Mouse (Mus musculus) heart, adult 2 months (tissue): ENCODE results near the gene Cnksr1. TPM values are rescaled to one million over a fixed set of nuclear protein-coding genes. Genes with fewer than 3 reads are reported as not detected.

Experiments used
- DNase-seq, 2 experiments: peaks; one replicate each; pipeline ENCODE4 v3.0.0; 2021
- H3K27ac ChIP-seq: fragments of 200-600 bp; 2 replicates; pipeline ENCODE4 v1.8.1; 2022
- H3K27me3 ChIP-seq: fragments of 200-500 bp; 2 replicates; pipeline ENCODE4 v1.6.1; 2012; ENCODE audit warnings: mild to moderate bottlenecking, low read length, inconsistent platforms, mixed read lengths; ENCODE audit not compliant: control insufficient read depth, insufficient read depth
- H3K36me3 ChIP-seq: fragments of 200-500 bp; 2 replicates; pipeline ENCODE4 v1.6.1; 2012; ENCODE audit warnings: low read length, inconsistent platforms; ENCODE audit not compliant: control insufficient read depth, insufficient read depth
- H3K4me1 ChIP-seq: fragments of 200-500 bp; 2 replicates; pipeline ENCODE4 v1.6.1; 2011; ENCODE audit warnings: low read length; ENCODE audit not compliant: control insufficient read depth, insufficient read depth
- H3K4me3 ChIP-seq: fragments of 200-600 bp; 2 replicates; pipeline ENCODE4 v1.8.1; 2022
- H3K79me2 ChIP-seq: fragments of 200-500 bp; replicated peaks from 2 replicates; pipeline ENCODE4 v1.6.1; 2012; ENCODE audit warnings: mild to moderate bottlenecking, inconsistent platforms, low read length, moderate library complexity, mixed read lengths; ENCODE audit not compliant: control insufficient read depth, insufficient read depth
- H3K9ac ChIP-seq: fragments of 200-500 bp; 2 replicates; pipeline ENCODE4 v1.6.1; 2012; ENCODE audit warnings: low read depth, mild to moderate bottlenecking, control low read depth, inconsistent platforms, low read length, mixed read lengths
- CTCF ChIP-seq: fragments of 200-600 bp; IDR thresholded peaks from 2 replicates; pipeline ENCODE4 v1.8.1; 2022; ENCODE audit warnings: antibody characterized with exemption, mild to moderate bottlenecking, moderate library complexity
- EP300 ChIP-seq: fragments of 200-500 bp; IDR thresholded peaks from 2 replicates; pipeline ENCODE4 v1.6.1; 2011; ENCODE audit warnings: low read depth, low read length, control low read depth; ENCODE audit not compliant: insufficient read depth
- POLR2A ChIP-seq: fragments of 200-500 bp; IDR thresholded peaks from 2 replicates; pipeline ENCODE4 v1.6.1; 2011; ENCODE audit warnings: mild to moderate bottlenecking, low read depth, low read length, control low read depth; ENCODE audit not compliant: insufficient read depth
- WGBS: fragments of 180-500 bp; shearing (Covaris S2); methylation state at CpG from one replicate; pipeline ENCODE4 v1.1.7; 2018; 5-methylcytosine and 5-hydroxymethylcytosine counted together
- intact Hi-C: fragments of 180-260 bp; cut with DNase I; formaldehyde crosslinking; loops from one replicate; pipeline ENCODE4 v1.15.1; 2025
- polyA plus RNA-seq: library from polyadenylated mRNA; depleted of rRNA; stranded (reverse); fragments of >200 nt; gene quantifications from 2 replicates; pipeline ENCODE4 v1.2.3, GENCODE M21; 2012
- total RNA-seq, 2 experiments: library from RNA; stranded (reverse); gene quantifications; 2 replicates each; pipeline ENCODE4 v1.2.3; 2021

The Cnksr1 gene
- total and polyA plus RNA-seq, 3 experiments: 4.1 to 6.7 (median 4.4) TPM

DNA sequence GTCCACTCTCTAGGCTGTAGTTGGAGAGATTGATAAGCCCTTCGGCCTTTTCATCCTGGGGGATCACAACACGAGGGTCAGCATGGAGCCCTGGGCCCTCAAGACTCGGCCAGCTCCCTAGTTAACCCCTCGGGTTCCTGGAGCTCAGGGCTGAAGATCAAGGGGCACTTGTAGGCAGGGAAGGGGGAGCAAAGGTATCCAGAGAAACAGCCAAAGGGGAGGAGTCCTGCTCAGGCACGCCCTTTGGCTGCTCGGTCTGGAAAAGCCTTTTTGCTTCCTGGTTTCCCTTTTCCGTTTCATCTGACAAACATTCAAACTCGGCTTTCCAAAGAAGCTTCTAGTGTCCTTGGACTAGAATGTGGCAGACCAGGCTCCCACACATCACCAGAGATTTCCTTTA lies 7.8 kb downstream of the Cnksr1 start:
- Histone ChIP-seq H3K79me2 (no peaks in the 10 kb centered on the region), H3K4me3 (no peak overlapping the region), H3K36me3 (no peaks in the 10 kb centered on the region), H3K9ac (no peak overlapping the region), H3K4me1 (no peaks in the 10 kb centered on the region), H3K27ac (no peak overlapping the region), H3K27me3 (no peaks in the 10 kb centered on the region)
- DNase-seq: no peak
- intact Hi-C loops: no loop called here
- WGBS: 34% methylated on average over 8 of the region's 8 CpGs
- no peak for TF ChIP-seq EP300

DNA sequence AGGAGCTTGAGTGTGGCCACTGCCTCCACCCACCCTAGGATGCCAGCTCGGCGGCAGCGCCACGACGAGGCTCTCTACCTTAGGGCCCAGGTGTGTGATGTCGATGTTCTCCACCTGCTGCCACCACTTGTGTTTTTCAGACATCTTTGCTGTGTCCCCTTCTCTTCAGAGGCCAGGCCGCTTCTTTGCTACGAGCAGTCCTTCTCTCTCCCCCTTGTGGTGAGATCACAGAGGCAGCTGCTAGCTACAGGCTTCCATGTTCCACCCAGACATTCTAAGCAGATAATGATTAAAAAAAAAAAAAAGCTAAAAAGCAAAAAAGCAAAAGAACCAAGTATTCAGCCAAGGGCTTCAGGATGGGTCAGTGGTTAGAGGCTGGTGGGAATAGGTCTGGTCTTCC lies 11.0 kb downstream of the Cnksr1 start, which contains the start of gene Catsper4:
Gene Catsper4 (minus strand): TSS at position 190 of the 400 bp plus-strand sequence.
- Histone ChIP-seq H3K4me1 (no peaks in the 10 kb centered on the region), H3K27ac (no peak within 1 kb of the TSS), H3K9ac (no peak within 1 kb of the TSS), H3K36me3 (no peaks in the 10 kb centered on the region), H3K27me3 (no peaks in the 10 kb centered on the region), H3K4me3 (no peak within 1 kb of the TSS), H3K79me2 (no peaks in the 10 kb centered on the region)
- TF ChIP-seq POLR2A: no peak
- TF ChIP-seq EP300: no peak
- TF ChIP-seq CTCF: no peak
- intact Hi-C loops: no loop called here
- WGBS: 73% methylated on average over 8 of the region's 8 CpGs
- DNase-seq: no peak

DNA sequence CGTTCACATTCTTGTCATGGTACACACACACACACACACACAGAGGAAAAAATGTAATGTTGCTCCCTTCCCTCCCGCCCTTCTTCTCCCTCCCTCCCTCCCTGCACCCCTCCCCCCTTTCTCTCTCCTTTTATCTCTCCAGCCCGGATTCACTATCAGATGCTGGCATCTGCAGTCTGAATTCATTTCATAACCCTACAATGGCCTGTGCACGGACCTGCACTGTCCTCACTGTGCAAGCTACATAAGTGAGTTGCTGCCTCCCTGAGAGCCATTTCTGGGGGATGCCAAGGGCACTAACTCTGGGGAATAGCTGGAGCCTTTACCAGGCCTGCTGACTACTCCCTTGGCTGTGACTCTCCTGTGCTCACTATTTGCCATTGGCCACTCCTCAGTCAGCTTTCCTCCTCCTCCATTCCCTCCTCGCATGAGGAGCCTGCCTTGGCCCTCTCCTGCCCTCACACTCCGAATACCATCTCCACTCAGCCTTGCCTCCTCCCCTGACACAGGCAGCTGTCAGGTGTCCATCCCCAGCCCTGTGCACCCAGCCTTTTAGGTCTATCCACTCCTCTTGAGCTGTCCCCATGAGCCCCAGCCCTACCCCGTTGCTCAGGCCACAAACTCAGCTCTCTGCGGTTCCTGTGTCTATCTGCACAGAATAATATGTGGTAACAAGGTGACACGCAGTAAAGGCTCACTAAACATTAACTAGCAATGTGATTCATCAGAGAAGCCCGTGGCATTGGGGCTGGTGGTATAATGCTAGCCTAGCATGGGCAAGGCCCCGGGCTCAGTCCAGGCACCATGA lies 15.2 kb downstream of the Cnksr1 start:
- no peaks in the 10 kb centered on the region for H3K4me1 ChIP-seq
- no peak overlapping the region for H3K27ac ChIP-seq
- 62% methylated on average over 11 of the region's 11 CpGs for WGBS
- TF ChIP-seq CTCF (no peak), POLR2A (no peak), EP300 (no peak)
- H3K27me3 ChIP-seq: no peaks in the 10 kb centered on the region
- no peaks in the 10 kb centered on the region for H3K36me3 ChIP-seq
- no peak for DNase-seq
- no peak overlapping the region for H3K4me3 ChIP-seq
- H3K79me2 ChIP-seq: no peaks in the 10 kb centered on the region
- intact Hi-C loops: no loop called here
- no peak overlapping the region for H3K9ac ChIP-seq

DNA sequence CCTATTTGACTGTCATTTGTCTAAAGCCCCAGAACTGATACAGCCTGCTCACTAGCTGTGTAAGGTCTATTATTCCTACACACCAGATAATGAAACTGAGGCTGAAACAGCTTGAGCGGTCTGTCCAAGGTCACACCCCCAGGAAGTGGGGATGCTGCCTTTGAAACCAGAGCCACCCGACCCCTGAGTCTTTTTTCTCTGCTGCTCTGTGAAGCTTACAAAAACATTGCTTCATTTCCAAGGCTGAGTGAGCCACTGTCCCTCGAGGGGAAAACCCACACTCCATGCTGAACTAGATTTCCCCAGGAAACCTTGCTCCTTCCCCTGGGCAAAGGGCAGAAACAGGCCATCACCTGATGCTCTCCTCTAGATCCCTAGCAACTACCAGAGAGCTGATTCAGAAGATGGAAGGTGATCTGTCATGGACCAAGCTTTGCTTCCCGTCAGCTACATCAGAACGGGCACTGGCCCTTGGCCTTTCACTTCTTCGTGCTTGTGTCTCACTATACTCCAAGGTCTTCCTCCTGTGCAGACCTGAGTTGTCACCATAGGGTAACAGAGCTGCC lies 31.6 kb downstream of the Cnksr1 start:
- H3K27me3 ChIP-seq: no peaks in the 10 kb centered on the region
- 59% methylated on average over 6 of the region's 6 CpGs for WGBS
- no peaks in the 10 kb centered on the region for H3K79me2 ChIP-seq
- no peak for DNase-seq
- no peak overlapping the region for H3K27ac ChIP-seq
- H3K4me1 ChIP-seq: no peaks in the 10 kb centered on the region
- no peak overlapping the region for H3K9ac ChIP-seq
- intact Hi-C loops: no loop called here
- no peaks in the 10 kb centered on the region for H3K36me3 ChIP-seq
- H3K4me3 ChIP-seq: no peak overlapping the region
- TF ChIP-seq CTCF (no peak), EP300 (no peak), POLR2A (no peak)

DNA sequence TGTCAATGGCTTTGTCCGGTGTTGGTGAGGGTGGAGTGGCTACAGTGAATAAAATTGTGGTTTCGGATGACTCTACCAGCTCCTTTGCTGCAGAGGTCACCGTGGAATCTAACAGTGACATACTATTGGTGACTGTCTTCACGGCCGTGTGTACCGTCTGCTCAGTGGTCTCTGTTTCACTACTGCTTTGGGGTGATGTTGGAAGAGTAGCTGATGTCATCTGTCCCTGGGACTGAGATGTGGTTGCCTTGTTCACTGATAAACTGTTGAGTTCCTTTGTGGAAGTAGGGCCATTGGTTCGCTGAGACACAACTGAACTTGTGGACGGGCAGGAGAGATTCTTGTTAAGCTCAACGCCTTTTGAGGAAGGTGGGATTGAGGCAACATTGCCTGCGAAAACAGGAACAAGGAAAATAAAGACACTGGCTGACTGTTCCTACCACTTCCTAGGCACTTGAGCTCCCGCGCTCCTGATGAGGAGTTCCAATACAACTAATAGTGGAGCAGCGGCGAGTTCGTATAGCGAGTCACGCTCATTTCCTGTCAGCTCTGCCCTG lies 34.8 kb downstream of the Cnksr1 start:
- H3K27me3 ChIP-seq: no peaks in the 10 kb centered on the region
- TF ChIP-seq POLR2A (no peak), EP300 (no peak), CTCF (no peak)
- H3K79me2 ChIP-seq: no peaks in the 10 kb centered on the region
- H3K27ac ChIP-seq: no peak overlapping the region
- H3K36me3 ChIP-seq: no peaks in the 10 kb centered on the region
- no peak for DNase-seq
- 71% methylated on average over 17 of the region's 17 CpGs for WGBS
- no peaks in the 10 kb centered on the region for H3K4me1 ChIP-seq
- H3K4me3 ChIP-seq: no peak overlapping the region
- H3K9ac ChIP-seq: no peak overlapping the region
- intact Hi-C loops: no loop called here

DNA sequence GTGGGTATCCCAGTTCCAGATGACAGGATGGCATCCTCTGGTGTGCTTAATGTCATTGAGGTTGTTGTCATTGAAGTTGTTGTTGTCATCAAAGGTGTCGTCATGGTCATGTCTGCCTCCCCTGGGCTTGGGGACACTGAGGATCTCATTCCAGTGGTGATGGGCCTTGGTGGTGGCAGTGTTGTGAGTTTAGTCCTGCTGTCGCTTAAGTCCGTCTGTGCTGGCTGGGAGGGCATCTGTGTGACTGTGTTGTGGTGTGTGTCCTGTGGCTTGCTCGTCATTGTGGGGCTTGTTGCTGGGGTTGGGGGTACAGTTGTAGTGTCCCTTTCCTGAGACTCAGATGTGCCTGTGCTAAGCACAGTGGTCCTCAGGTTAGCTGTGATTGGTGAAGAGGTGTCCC lies 35.3 kb downstream of the Cnksr1 start, which contains the start of gene Gm7534:
Gene Gm7534 (minus strand): TSS at position 101 of the 400 bp plus-strand sequence.
- no peak within 1 kb of the TSS for H3K4me3 ChIP-seq
- DNase-seq: no peak
- H3K36me3 ChIP-seq: no peaks in the 10 kb centered on the region
- H3K27me3 ChIP-seq: no peaks in the 10 kb centered on the region
- WGBS: 87% methylated on average over 4 of the region's 4 CpGs
- no peak for TF ChIP-seq POLR2A
- no peak for TF ChIP-seq EP300
- no peak for TF ChIP-seq CTCF
- H3K9ac ChIP-seq: no peak within 1 kb of the TSS
- H3K79me2 ChIP-seq: no peaks in the 10 kb centered on the region
- no peaks in the 10 kb centered on the region for H3K4me1 ChIP-seq
- H3K27ac ChIP-seq: no peak within 1 kb of the TSS
- intact Hi-C loops: no loop called here
